Mouse (Mus musculus) MEL (cell line): ENCODE results near the gene Trip12.

ENCODE experiments used
- CTCF ChIP-seq, 3 experiments: IDR thresholded peaks in 2 of 3; conservative IDR thresholded peaks in 1 of 3; 2 replicates each; pipeline ENCODE4 v1.5.1; 2011 to 2012; ENCODE audit warnings: low read length in 3 of 3, low read depth in 2 of 3, mild to moderate bottlenecking in 2 of 3, improper control_type of control experiment in 1 of 3, inconsistent platforms in 1 of 3, mixed read lengths in 1 of 3, moderate library complexity in 1 of 3; ENCODE audit not compliant: control insufficient read depth in 1 of 3, insufficient read depth in 1 of 3, poor library complexity in 1 of 3, severe bottlenecking in 1 of 3
- ELF1 ChIP-seq: IDR thresholded peaks from 2 replicates; pipeline ENCODE4 v1.6.1; 2014; ENCODE audit warnings: low read depth, mild to moderate bottlenecking, inconsistent platforms, low read length, improper control_type of control experiment, moderate library complexity
- EP300 ChIP-seq, 2 experiments: IDR thresholded peaks; 2 replicates each; pipeline ENCODE4 v1.6.1; 2011; ENCODE audit warnings: improper control_type of control experiment in 2 of 2, low read length in 2 of 2, low read depth in 1 of 2, mild to moderate bottlenecking in 1 of 2
- MAFK ChIP-seq: IDR thresholded peaks from 2 replicates; pipeline ENCODE4 v1.6.1; 2011; ENCODE audit warnings: low read depth, mild to moderate bottlenecking, low read length, improper control_type of control experiment, borderline replicate concordance
- MAX ChIP-seq: IDR thresholded peaks from 2 replicates; pipeline ENCODE4 v1.6.1; 2011; ENCODE audit warnings: low read length, improper control_type of control experiment
- POLR2A ChIP-seq, 2 experiments: IDR thresholded peaks; 2 replicates each; pipeline ENCODE4 v1.6.1; 2011 to 2012; ENCODE audit warnings: low read length in 2 of 2, mild to moderate bottlenecking in 2 of 2, control low read depth in 1 of 2, improper control_type of control experiment in 1 of 2, low read depth in 1 of 2, moderate library complexity in 1 of 2; ENCODE audit not compliant: control insufficient read depth in 1 of 2, insufficient read depth in 1 of 2, poor library complexity in 1 of 2
- RCOR1 ChIP-seq: IDR thresholded peaks from 2 replicates; pipeline ENCODE4 v1.6.1; 2012; ENCODE audit warnings: low read depth, mild to moderate bottlenecking, inconsistent platforms, low read length, improper control_type of control experiment
- SIN3A ChIP-seq: IDR thresholded peaks from 2 replicates; pipeline ENCODE4 v1.6.1; 2012; ENCODE audit warnings: low read length, improper control_type of control experiment, inconsistent platforms
- TAL1 ChIP-seq: IDR thresholded peaks from 2 replicates; pipeline ENCODE4 v1.6.1; 2012; ENCODE audit warnings: mild to moderate bottlenecking, inconsistent platforms, low read length, moderate library complexity, mixed read lengths
- TBP ChIP-seq: IDR thresholded peaks from 2 replicates; pipeline ENCODE4 v1.8.0; 2011; ENCODE audit warnings: low read depth, low read length, improper control_type of control experiment
- USF2 ChIP-seq, 2 experiments: IDR thresholded peaks; 2 replicates each; pipeline ENCODE4 v1.6.1; 2011 to 2012; ENCODE audit warnings: improper control_type of control experiment in 2 of 2, low read length in 2 of 2, borderline replicate concordance in 1 of 2, inconsistent platforms in 1 of 2, low read depth in 1 of 2, mild to moderate bottlenecking in 1 of 2; ENCODE audit not compliant: insufficient read depth in 1 of 2
- ZKSCAN1 ChIP-seq: IDR thresholded peaks from 2 replicates; pipeline ENCODE4 v1.6.1; 2012; ENCODE audit warnings: low read depth, mild to moderate bottlenecking, inconsistent platforms, low read length, improper control_type of control experiment, moderate library complexity

DNA sequence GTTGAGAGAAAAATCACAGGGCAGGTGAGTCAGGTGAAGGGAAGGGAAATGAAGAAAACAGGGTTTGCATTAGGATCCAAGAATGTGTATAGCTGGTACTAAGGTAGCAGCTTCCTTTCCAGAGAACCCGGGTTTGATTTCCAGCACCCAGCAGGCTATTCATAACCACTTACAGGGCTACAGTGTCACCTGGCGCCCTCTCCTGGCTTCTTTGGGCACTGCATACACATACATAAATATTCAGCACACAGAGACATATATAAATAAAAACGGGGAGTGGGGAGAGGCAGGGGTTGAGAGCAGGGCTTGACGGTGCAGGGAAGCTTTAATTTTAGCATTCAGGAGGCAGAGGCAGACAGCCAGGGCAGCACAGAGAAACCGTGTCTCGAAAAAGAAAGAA, 45.6 kb upstream of the Trip12 start:
- TF ChIP-seq CTCF (IDR thresholded peaks at IDR 0.05 in 2 of 3, conservative IDR thresholded peaks at IDR 0.05 in 1 of 3; ENCODE audit: control insufficient read depth in 1 of 3, insufficient read depth in 1 of 3, low read depth in 2 of 3, low read length in 3 of 3, poor library complexity in 1 of 3, severe bottlenecking in 1 of 3) (peak; percentile 10 to 45 (median 43); a peak in 3 of 6 replicates), TBP (no peak), TAL1 (no peak), EP300 (IDR thresholded peaks at IDR 0.05; ENCODE audit: low read depth in 1 of 2, low read length in 2 of 2) (no peak), ELF1 (no peak), RCOR1 (no peak), SIN3A (no peak), USF2 (IDR thresholded peaks at IDR 0.05; ENCODE audit: borderline replicate concordance in 1 of 2, insufficient read depth in 1 of 2, low read depth in 1 of 2, low read length in 2 of 2) (no peak), POLR2A (IDR thresholded peaks at IDR 0.05; ENCODE audit: control insufficient read depth in 1 of 2, insufficient read depth in 1 of 2, low read depth in 1 of 2, low read length in 2 of 2, poor library complexity in 1 of 2) (no peak), MAFK (no peak), MAX (no peak), ZKSCAN1 (no peak)
